Mouse (Mus musculus) mouse trophoblast stem cell (cell line): ENCODE results near the gene Ildr1.

Source experiments
- in situ Hi-C, 2 experiments: fragments of 300-500 bp; cut with MseI, MboI; formaldehyde crosslinking; loops; 2 replicates in 1 of 2; 3 replicates in 1 of 2; pipeline ENCODE4 v1.15.1; 2025

The Ildr1 gene

GRCm38 (mm10) chr16:36700484-36700883 is 6.7 kb downstream of the Ildr1 start:
- in situ Hi-C loops: no loop called here

GRCm38 (mm10) chr16:36707702-36708423 is 14.1 kb downstream of the Ildr1 start:
- in situ Hi-C loops: no loop called here

DNA sequence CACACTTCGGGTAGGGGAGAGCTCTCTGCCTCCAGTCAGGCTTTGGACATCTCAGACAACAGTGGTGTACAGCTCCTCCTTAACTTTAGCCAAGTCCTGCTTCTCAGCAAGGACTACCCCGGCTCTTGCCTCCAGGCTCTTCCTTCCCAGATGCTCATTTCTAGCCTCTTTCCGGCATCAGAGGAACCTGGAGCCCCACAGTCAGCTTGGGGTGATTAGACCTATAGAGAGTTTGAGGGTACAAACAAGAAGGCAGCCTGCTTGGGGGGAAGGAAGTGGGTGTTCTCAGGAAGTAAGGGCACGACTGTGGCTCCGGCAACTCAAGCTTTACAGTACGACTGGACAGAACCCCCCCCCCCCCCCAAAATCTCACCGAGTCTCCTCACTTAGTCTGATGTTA is 15.0 kb downstream of the Ildr1 start:
- in situ Hi-C loops: no loop called here

DNA sequence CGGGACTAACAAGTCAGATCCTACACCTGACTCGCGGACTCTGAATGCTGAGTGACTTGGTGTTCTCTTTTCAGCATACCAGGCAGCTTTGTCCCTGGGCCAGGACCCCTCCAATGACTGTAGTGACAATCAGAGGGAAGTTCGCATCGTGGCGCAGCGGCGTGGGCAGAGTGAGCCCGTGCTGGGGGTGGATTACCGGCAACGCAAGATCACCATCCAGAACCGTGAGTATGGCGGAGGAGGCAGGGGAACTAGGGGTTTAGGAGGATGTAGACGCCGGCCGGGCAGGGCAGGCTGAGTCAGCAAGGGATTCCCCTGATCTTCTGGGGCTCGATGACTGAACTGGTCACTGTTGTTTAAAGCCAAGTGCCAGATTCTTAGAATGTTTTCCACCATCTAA is 15.6 kb downstream of the Ildr1 start:
- in situ Hi-C loops: no loop called here

DNA sequence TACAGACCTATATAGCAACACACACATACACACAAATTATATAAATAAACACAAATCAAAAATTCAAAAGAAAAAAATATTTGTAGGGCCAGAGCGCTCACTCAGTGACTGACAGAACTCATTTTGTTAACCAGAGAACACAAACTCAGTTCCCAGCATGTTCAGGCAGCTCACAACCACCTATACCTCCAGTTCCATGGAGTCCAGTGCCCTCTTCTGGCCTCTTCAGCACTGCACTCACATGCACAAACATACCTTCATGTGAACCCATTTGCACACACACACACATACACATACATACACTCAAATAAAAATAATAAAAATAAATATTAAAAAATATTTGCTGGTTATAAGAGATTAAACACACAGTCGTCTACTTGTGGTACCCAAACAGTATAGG is 17.0 kb downstream of the Ildr1 start:
- in situ Hi-C loops: loop anchor here (10.0 kb wide), 1 partner anchor 236 kb away; no protein-coding TSS in a partner anchor

DNA sequence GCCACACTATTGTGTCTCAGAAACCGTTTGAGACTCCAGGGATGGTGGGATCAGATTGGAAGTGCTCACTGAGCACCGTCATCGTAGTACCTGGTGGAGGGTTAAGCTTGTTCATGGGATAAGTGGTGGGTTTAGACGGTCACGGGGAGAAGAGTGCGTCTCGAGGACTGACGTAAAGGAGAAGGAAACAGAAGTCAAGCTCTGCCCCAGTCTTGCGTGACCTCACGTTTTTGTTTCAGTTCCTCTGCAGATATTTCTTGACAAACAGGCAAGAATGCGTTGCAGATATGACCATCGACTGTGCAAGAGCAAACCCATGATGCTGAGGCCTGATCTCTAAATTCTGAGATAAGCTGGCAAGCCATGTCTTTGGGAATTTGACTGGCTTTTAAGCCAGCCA is 18.0 kb downstream of the Ildr1 start:
- in situ Hi-C loops: loop anchor here (10.0 kb wide), 1 partner anchor 237 kb away; no protein-coding TSS in a partner anchor

DNA sequence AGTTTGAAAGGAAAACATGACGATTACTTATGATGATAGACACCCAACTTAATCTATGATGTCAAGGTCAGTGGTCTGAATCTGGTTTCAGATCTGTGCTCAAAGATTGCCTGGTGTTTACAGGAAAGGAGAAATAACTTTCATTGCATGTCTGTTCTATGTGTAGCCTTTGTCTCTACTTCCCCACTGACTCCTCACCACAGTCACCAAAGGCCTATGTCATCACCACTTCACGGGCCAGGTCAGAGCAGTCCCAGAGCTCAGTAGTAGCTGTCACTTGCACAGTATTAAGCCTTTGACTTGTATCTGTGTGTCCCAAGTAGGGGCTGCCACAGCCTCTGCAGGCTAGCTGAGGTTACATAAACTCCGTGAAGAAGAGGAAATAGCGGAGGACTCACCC is 23.7 kb downstream of the Ildr1 start:
- in situ Hi-C loops: loop anchor here (10.0 kb wide), 1 partner anchor 243 kb away; no protein-coding TSS in a partner anchor

DNA sequence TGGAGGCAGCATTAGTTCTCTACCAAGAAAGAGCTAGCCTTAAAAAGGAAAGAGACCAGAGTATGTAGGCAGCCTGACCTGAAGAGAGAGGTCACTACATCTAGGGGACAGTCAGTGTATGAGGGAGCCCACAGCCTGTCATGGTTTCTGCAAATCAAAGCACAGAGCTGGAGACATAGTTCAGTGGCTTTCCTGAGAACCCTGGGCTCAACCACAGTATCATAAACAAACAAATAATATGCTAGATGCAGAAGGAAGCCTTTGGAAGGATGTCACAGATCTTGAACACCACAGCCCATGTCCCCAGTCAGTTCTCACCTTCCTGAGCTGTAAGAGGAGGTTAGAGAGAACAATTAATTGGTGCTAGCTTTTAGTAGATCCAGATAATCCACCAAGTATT is 24.9 kb downstream of the Ildr1 start:
- in situ Hi-C loops: loop anchor here (10.0 kb wide), 1 partner anchor 244 kb away; no protein-coding TSS in a partner anchor

DNA sequence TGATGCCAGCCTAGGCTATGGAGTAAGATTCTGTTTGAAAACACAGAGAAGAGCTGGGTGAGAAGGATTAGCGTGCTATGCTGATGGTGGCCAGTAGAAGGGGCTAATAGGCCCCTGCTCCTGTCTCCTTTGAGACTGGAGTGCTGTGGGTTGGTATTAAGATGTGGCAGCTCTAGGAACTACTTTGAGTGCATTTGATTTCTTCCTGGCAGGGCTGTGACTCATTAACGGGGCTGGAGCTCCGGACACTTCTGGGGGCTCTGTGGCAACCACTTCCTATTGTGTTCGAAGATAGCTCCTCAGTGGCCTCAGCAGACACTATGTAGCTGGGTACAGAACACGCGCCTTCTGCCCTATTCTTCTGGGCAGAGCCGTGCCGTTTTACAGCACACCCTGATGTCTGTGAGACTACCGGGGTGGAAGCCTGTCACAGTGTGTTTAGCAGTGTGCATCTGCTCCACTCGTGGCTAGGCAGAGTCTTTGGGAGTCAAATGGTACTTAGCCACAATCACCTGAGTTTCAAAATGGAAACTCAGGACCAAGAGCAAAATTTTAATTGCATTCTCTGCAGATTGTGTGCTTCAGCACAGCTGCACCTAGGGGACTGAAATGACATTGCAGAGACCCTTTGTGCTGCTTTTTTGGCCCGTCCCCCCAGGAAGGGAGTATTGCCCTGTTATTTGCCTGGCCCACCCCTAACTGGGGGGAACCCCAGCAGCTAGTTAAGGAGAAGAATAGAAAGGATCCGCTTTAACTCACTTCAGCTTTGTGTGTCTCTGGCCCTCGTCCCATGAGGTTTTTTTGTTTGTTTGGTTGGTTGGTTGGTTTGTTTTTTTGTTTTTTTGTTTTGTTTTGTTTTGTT is 26.6 kb downstream of the Ildr1 start:
- in situ Hi-C loops: no loop called here

- in situ Hi-C loops: no loop called here
Observed at GRCm38 (mm10) chr16:36722739-36723138, 29.0 kb downstream of the Ildr1 start.

DNA sequence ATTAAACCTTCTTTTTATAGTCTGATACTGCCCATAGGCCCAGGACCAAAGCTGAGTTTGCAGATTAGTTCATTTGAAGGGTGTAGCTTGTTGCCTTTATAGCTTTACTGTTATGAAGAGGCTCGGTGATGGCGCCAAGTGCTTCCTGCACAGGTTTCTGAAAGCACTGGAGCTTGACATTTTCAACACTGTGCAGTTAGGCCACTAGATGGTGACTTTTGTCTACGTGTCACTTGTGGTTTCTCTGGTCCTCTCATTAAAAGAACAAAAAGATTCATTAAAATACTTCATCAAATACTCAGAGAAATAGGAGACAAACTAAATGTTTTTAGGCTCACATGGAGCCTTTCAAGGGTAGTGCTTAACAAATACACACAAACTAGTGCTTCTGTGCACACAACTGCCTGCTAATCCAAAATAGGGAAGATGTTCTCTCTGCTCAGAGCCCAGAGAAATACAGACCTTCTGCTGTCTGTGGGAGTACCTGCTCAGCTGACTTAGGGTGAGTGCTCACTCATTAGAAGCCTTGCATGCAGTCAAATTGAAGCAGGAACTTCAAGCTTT is 30.2 kb downstream of the Ildr1 start:
- in situ Hi-C loops: no loop called here

DNA sequence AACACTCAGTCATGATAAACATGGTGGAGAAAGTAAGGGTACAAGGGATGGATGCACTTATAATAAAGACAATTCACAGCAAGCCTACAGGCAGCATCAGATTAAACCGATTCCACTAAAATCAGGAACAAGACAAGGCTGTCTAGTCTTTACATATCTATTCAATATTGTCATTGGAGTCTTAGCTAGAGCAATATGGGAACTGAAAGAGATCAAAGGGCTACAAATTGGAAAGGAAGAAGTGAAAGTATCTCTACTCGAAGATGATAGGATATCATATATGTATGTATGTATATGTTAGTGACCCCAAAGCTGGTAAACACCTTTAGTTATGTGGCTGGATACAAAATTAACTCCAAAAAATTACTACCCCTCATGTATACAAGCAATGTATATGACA is 35.2 kb downstream of the Ildr1 start:
- in situ Hi-C loops: no loop called here

DNA sequence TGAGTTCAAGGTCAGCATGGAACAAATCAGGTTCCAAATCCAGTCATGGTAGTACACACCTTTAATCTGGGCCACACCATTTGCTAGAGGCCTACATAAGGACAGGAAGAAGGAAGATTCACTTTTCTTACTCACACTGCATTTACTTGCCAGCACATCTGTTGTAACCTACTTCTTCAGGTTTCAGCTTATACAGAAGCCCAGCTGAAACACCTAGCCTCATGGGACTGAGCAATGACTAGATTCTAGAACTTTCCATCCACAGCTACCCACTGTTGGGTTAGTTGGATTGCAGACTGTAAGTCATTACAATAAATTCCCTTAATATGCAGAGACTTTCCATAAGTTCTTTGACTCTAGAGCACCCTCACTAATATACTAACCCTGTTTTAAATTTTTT is 38.8 kb downstream of the Ildr1 start:
- in situ Hi-C loops: loop anchor here in 1 of 2 experiments (10.0 kb wide), 1 partner anchor 82 kb away; no protein-coding TSS in a partner anchor

DNA sequence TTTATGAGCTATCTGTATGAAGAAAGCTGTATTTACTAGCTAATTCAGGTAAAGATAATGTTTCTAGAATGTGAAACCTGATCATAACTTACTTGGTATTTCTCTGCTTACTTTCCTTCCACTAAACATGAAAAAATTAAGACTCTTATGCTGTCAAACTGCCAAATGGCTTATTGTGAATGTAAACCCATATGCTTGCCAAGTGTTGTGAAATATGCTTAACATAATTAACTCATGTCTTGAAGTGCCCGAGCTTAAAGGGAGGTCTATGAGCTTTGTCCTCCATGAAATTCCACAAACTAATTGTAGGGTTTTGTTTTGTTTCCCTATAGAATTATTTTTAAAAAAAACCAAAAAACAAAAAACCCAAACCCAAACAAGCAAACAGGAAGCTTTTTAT is 40.0 kb downstream of the Ildr1 start:
- in situ Hi-C loops: loop anchor here in 1 of 2 experiments (10.0 kb wide), 1 partner anchor 81 kb away; no protein-coding TSS in a partner anchor

GRCm38 (mm10) chr16:36735421-36735820 is 41.6 kb downstream of the Ildr1 start:
- in situ Hi-C loops: loop anchor here in 1 of 2 experiments (10.0 kb wide), 1 partner anchor 79 kb away; no protein-coding TSS in a partner anchor

GRCm38 (mm10) chr16:36739404-36739930 is 45.7 kb downstream of the Ildr1 start:
- in situ Hi-C loops: loop anchor here in 1 of 2 experiments (10.0 kb wide), 1 partner anchor 75 kb away; no protein-coding TSS in a partner anchor

DNA sequence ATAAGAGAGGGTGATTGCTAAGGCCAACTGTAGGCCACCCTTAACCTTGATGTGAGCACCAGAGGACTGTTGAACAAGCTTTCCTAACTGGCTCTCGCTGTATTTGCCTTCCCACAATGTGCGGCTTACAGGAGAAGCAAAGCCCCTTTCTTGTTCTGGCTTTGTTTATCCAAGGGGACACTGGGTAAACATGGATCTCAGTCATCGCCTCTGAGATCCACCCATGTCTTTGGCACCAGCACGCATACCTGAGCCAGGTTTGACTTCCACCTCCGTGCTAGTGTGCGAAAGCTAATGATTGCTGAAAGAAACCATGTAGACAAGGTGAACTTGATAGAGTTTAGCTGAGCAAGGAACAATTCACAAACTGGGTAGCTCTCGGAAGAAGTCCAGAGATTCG is 49.8 kb downstream of the Ildr1 start:
- in situ Hi-C loops: loop anchor here in 1 of 2 experiments (5.0 kb wide), 1 partner anchor 69 kb away; no protein-coding TSS in a partner anchor

- in situ Hi-C loops: no loop called here
Observed at GRCm38 (mm10) chr16:36747068-36747467, 53.3 kb downstream of the Ildr1 start.

DNA sequence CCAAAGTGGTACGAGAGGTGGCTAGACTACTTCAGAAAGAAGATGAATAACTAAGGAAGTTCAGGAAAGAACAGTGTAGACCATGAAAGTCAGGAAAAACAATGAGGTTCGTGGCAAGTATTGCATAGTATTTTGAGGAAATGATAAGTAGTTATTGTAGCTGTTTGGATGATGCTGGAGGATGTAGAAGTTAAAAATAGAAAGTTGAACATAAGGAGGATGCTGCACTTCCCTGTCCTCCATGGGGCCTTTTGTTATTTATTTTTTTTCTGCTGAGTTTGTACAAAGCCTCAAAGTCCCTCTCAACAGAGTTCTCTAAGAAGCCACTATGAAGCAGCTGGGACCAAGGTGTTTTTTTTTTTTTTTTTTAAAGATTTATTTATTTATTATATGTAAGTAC is 54.0 kb downstream of the Ildr1 start:
- in situ Hi-C loops: no loop called here

DNA sequence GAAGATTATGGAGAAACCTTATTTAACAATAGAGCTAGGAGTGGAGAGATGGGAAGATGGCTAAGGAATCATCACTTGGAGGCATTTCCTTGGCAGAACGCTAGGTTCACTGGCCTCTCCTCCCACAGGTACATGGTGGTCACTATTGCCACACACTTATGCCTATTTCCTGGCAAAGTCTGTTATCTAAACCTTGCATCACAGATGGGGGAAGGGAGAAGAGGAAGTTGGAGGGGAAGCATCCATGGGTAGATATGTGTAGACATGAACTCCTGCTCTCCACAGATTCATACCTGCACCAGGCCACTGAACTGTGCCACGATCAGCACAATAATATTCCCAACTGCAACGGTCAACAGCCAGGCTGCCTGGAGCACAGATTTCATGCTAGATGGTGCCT is 58.2 kb downstream of the Ildr1 start:
- in situ Hi-C loops: no loop called here

DNA sequence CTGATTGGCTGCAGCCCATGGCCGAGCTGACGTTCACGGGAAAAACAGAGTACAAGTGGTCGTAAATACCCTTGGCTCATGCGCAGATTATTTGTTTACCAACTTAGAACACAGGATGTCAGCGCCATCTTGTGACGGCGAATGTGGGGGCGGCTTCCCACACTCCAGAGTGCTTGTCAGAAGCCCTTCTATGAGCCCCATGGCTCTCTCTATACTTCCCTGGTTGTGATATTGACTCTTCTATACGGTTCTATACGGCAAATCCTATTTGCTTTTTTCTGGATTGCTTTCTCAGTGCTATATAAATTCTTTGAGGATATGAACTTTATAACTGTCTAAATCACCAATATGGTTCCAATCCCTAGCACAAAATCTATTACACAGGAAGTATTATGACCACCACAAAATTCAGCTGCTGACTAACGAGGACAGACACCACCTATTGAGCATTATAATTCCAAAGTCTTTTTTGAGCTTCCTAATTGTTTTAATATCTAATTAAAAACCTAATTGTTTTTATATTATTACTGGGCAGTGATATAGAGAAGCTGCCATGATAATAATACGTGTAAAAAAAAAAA is 76.5 kb downstream of the Ildr1 start:
- in situ Hi-C loops: no loop called here
